Mouse (Mus musculus) CD8-positive naive resting alpha-beta T cell, adult 57 days (primary cell): ENCODE measurements around the gene Pnpla7. TPM values are rescaled to one million over a fixed set of nuclear protein-coding genes. Genes with fewer than 3 reads are reported as not detected.

Source experiments
- total RNA-seq: library from RNA; stranded (reverse); gene quantifications from one replicate; pipeline ENCODE4 v1.2.4, GENCODE M21; 2023

Gene Pnpla7
- total RNA-seq: 159 TPM

DNA sequence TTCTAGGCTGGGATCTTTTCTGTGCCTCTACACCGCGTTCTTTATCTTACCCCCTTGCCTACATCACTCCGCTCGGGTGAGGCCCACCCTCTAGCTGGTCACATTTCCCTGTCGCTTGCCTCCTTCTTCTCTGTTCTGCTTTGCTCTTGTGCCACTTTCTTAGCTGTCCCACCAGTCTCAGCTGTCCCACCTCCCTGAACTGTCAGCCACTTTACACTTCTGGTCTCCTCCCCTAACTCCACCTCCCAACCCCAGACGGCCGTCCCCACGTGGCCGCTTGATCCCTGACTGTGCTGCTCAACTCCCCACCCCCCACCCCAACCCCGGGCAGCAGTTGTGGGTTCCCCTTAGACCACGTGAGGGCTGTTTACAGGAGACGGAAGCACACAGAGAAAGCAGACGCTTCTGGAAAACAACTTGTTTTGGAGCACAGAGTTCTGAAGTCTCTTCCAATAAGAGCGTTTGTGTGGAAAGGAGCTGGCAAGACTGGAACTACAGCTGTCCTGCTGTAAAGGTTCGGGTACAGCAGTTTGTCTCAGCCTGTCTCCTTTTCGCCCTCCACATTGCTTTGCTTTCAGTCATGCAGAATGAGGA is at the start of gene Pnpla7:
Gene Pnpla7, plus strand, starts transcription at position 330 of the 594 bp plus-strand sequence.

DNA sequence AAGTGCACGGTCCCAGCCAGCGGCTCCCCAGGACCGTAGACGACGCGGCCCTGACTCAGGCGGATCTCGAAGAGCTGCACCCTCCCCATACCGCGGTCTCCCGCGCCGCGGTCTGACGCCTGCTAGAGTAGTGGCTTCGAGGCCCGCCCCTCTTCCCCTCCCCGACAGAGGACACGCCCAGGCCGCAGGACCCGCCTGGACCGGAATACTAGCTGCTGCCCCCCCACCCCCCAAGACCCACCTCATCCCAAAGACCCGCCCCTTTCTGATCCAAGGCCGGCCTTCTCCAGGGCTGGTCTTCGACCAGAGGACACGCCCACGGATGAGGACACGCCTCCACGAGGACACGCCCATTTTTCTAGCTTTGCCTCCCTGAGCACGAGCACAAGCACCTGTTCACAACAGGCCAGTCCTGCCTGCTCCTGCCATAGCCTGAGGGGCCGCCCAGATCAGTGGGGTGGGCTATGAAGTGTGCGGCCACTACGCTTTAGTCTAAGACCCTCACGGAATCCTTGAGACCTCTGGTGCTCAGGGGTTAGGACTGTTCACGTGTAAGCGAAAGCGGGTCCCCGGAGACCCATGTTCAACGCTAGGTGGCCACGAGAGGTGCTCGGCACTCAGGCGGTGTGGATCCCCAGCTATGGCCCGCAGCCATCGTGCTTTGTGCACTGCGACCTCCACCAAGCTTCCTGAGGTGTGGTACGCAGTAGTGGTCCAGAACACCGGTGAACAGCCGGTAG is 40.6 kb upstream of the Pnpla7 start, which contains the start of gene Arrdc1:
Gene Arrdc1, minus strand, starts transcription at position 196 of the 740 bp plus-strand sequence.

DNA sequence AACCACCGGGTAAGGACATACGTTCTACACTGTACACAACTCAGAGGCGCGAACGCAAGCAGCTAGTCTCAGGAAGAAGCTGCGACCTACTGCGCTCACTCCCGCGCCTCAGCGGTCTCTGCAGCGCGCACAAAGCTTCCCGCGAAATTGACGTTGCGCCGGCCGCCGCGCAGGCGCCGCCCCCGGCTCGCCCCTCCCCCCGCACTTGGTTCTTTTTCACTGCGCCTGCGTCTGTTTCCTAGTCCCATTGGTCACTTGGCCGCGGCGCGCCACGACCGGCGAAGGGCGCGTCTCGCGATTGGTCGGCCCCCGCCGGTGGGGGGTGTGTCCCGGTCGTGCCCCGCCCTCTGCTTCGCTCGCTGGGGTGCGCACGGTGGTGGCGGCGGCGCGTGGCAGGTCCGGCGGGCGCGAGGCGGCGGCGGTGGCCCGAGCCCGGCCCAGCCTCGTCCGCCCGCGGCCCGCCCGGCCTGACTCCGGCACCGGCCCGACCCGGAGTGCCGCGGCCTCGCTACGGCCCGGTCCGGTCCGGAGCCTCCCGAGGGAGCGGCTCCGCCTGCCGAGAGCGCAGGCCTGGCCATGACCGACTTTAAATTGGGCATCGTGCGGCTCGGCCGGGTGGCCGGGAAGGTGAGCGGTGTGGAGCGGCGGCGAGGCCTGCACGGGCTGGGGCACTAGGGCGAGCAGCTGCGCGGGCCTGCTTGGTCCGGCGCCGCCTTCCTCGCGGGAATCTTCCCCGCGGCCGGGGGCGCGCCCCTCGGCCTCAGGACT is 26.2 kb upstream of the Pnpla7 start, which contains the start of gene Zmynd19:
Gene Zmynd19, plus strand, starts transcription at position 372 of the 768 bp plus-strand sequence.

DNA sequence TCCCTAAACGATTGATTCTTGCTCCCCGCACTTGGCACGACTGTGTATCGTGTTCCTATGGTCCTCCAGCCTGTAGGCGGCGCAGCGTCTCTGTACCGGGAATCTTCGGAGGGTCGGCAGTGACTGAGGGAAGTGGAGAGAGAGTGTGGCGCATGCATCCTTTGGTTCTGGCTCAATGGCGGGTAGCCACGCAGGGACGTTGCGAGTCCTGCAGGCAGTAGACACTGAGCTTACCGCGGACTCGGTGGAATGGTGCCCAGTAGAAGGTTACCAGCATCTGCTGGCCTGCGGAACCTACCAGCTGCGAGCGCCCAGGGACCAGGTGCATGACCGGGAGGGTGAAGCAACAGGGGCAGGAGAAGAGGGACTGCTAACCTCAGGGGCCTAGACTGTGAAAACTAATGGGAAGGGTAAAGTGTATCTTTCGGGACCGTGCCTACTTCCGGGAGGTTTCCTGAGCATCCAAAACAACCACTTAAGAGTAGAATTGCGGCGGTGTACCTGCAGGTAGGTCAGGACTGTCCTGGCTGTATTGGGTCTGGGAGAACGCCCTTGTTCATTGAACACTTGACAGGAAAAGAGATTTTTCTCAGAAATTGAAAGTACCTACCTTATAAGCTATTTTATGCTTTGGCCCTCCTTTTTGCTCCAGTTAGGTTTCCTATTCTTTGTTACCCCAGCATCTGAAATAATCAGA is 13.4 kb upstream of the Pnpla7 start, which contains the start of gene Dph7:
Gene Dph7, plus strand, starts transcription at position 97 of the 697 bp plus-strand sequence.

DNA sequence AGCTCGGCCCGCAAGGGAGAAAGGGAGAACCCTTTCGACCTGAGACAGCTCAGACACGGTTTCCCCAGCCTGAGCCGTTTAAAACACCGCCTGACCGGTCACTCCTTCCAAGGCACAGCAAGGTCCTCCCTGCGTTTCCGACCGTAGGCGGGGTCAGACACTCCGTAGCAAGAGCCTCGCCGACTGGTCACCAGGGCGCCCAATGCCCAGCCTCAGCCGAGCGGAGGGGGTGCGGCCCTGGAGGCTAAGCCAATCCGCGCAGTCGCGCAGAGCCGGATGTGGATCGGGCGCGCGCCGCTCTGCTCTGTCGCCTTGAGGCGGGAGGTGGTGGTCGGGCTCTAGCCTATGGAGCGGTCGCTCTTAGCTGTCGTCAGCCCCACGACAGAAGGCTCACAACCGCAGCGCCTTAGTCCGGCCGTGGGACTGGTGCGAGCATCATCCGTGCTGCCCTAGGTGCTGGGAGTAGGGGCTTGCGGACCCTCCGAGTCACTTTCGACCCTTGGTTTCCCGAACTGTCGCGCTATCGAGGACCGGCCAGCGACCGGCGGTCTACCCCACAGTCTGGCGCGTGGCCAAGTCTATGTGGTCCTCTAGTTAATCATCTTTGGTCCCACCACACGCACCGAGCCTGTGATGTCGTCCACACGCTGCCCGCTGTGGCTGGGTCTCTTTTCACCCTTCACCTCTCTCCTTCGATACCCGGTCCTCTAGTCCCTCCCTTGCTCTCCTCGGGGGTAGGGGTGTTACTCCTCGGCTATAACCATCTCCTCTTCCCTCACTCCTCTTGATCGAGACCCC is 728 bp upstream of the Pnpla7 start, which contains the start of gene Mrpl41:
Gene Mrpl41, minus strand, starts transcription at position 193 of the 798 bp plus-strand sequence.

DNA sequence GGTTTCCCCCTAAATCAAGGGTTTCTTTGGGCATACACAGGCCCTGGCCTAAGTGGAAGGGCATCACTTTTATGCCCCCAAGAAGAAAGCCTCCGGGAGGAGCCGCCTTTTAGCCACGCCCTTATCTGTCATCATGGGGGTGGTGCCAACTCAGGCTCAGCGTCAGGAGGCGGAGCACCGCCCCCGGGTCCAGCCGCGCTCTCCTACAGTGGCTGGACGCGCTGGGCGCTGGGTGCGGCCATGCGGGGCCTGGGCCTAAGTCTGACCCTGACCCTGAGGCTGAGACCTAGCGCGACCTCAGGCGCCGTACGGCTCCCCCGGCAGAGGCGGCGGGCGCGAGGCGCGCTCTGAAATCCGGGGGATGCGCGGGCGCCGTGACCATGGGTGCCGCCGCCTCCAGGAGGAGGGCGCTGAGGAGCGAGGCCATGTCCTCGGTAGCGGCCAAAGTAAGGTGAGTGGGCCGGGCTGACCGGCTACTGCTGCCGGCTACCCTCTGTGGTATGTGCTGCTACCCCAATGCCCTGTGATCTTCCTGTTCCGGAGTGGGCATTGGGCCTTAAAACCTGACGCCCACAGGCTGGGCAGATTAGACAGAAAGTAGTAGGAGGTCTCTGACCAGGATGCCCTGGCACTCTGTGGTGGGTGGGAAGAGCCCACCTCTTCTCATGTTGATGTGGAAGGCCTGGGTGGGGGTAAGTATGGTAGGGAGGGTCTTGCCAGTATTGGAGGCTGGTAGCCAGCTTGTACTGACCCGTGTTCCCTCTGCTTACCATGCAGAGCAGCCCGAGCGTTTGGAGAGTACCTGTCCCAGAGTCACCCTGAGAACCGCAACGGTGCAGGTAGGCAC is 78.6 kb downstream of the Pnpla7 start, which contains the start of gene Nsmf:
Gene Nsmf, plus strand, starts transcription at position 135 of the 847 bp plus-strand sequence.

DNA sequence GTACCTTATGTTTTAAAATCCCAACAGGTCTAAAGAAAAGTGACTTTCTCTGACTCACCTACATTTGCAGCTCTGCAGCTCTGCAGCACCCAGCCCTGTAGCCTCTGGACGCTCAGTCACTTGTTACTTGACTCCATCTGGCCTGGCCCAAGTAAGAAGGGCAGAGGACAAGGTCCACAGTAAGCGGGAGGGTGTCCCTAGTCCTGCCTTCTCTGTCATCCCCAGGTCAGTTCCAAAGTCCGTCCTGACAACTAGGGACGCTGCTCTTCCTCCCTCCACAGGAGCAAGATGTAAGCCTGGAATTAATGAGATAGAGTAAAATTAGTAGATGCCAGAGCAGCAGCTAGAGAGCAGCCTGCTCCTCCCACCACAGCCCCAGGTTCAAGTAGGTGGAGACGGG is 104.2 kb downstream of the Pnpla7 start, which contains the start of gene Entpd8:
Gene Entpd8, plus strand, starts transcription at position 229 of the 400 bp plus-strand sequence.

DNA sequence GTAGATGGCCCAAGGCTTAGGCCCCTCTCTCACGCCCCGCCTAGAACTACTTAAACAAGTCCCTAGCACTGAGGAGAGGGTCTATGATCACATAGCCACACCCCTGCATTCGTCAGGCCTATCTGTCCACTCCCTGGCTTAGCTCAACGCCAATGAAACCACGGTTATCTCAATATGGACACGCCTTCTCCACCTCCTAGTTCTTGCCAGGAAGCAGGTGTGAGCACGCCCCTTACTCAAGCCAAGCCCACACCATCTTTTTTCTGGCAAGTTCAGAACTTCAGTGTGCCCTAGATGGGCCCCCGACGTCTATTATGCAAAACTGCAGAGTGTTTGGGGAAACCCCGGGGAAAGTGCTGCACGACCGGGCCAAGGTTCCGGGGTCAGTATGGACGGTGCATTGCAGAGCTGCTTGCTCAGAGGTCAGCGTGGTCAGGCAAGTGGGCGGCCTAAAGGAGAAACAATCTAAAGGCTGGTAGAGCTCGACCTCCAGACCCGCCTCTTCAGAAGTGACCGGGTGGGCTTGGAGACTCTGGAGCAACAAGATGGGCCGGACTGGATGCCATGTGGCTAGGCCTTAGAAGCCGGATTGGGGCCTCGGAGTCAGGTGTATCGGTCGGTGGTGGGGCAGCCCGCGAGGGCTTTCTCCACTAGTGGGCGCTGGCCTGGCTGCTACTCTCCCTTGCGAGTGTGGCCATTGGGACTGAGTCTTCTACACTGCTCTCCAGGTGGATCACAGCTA is 119.4 kb downstream of the Pnpla7 start, which contains the start of gene Noxa1:
Gene Noxa1, minus strand, starts transcription at position 41 of the 742 bp plus-strand sequence.

Other genes starting within 250 kb of the Pnpla7 start
- 0.24 TPM for gene Cacna1b, start 212.9 kb upstream of the Pnpla7 start, total RNA-seq
- gene Ehmt1, start 56.4 kb upstream of the Pnpla7 start, total RNA-seq: 114 TPM
- 137 TPM for gene Arrdc1, start 40.8 kb upstream of the Pnpla7 start, total RNA-seq
- 18.7 TPM for gene Zmynd19, start 26.2 kb upstream of the Pnpla7 start, total RNA-seq
- 21.8 TPM for gene Dph7, start 13.6 kb upstream of the Pnpla7 start, total RNA-seq
- gene Mrpl41, start 935 bp upstream of the Pnpla7 start, total RNA-seq: 25.1 TPM
- gene Nsmf, start 78.3 kb downstream of the Pnpla7 start, total RNA-seq: 22.7 TPM
- gene Entpd8, start 104.3 kb downstream of the Pnpla7 start, total RNA-seq: not detected
- not detected for gene Noxa1, start 119.1 kb downstream of the Pnpla7 start, total RNA-seq
- 3.3 TPM for gene Nrarp, start 204.7 kb downstream of the Pnpla7 start, total RNA-seq
- gene Tor4a, start 220.9 kb downstream of the Pnpla7 start, total RNA-seq: 25.9 TPM
- 68.2 TPM for gene Nelfb, start 235.5 kb downstream of the Pnpla7 start, total RNA-seq
- gene Stpg3, start 238.6 kb downstream of the Pnpla7 start, total RNA-seq: not detected
- not detected for gene Fam166a, start 242.7 kb downstream of the Pnpla7 start, total RNA-seq
- 105 TPM for gene Tubb4b, start 248.7 kb downstream of the Pnpla7 start, total RNA-seq